Mouse (Mus musculus) stomach, embryonic 14.5 days (tissue): ENCODE data around the gene Astl. TPM values are rescaled to one million over a fixed set of nuclear protein-coding genes. Genes with fewer than 3 reads are reported as not detected.

Source experiments
- ATAC-seq: fragments of 200-750 bp; cut with Nextera tagmentation; 2 replicates; pipeline ENCODE4 v1.8.0; 2017; ENCODE audit warnings: low read depth, moderate TSS enrichment; ENCODE audit not compliant: insufficient number of reproducible peaks, insufficient read depth, low FRiP score
- H3K27ac ChIP-seq: fragments of 300-500 bp; sonication (generic); 2 replicates; pipeline ENCODE4 v1.5.1; 2014; ENCODE audit warnings: mild to moderate bottlenecking, low read length, moderate library complexity, mixed read lengths
- H3K27me3 ChIP-seq: fragments of 300-500 bp; sonication (generic); 2 replicates; pipeline ENCODE4 v1.6.1; 2014; ENCODE audit warnings: low read length, control low read depth, mixed read lengths; ENCODE audit not compliant: control insufficient read depth, insufficient read depth
- H3K36me3 ChIP-seq: fragments of 300-500 bp; sonication (generic); 2 replicates; pipeline ENCODE4 v1.6.1; 2014; ENCODE audit warnings: mild to moderate bottlenecking, control low read depth, low read length, moderate library complexity, mixed read lengths; ENCODE audit not compliant: control insufficient read depth, insufficient read depth
- H3K4me1 ChIP-seq: fragments of 300-500 bp; sonication (generic); 2 replicates; pipeline ENCODE4 v1.6.1; 2014; ENCODE audit warnings: low read length, control low read depth, mixed read lengths; ENCODE audit not compliant: control insufficient read depth, insufficient read depth
- H3K4me2 ChIP-seq: fragments of 300-500 bp; sonication (generic); replicated peaks from 2 replicates; pipeline ENCODE4 v1.6.1; 2014; ENCODE audit warnings: low read depth, low read length, control low read depth
- H3K4me3 ChIP-seq: fragments of 300-500 bp; sonication (generic); 2 replicates; pipeline ENCODE4 v1.5.1; 2014; ENCODE audit warnings: low read depth, low read length, control low read depth
- H3K9ac ChIP-seq: fragments of 300-500 bp; sonication (generic); replicated peaks from 2 replicates; pipeline ENCODE4 v1.6.1; 2014; ENCODE audit warnings: low read depth, mild to moderate bottlenecking, control low read depth, low read length, moderate library complexity, mixed read lengths
- H3K9me3 ChIP-seq: fragments of 300-500 bp; sonication (generic); 2 replicates; pipeline ENCODE4 v1.6.1; 2016; ENCODE audit warnings: low read depth, low read length, control low read depth; ENCODE audit not compliant: control insufficient read depth
- WGBS: fragments of 180-500 bp; shearing (Covaris S2); extraction: QIAGEN DNeasy Blood & Tissue Kit; methylation state at CpG from one replicate; pipeline ENCODE4 v1.1.7; 2014; 5-methylcytosine and 5-hydroxymethylcytosine counted together
- polyA plus RNA-seq: library from polyadenylated mRNA; unstranded; fragments of >200 nt; fragmentation: Nextera tagmentation; extraction: Ambion mirVana; gene quantifications from 2 replicates; pipeline ENCODE4 v1.2.1, GENCODE M21; 2014

The Astl gene
- polyA plus RNA-seq, 1 experiment from 2014 or later = not detected

GRCm38 (mm10) chr2:127306123-127306522 lies 32.3 kb upstream of the Astl start:
- Histone ChIP-seq H3K4me3 (no peak overlapping the region), H3K27me3 (no peaks in the 10 kb centered on the region), H3K27ac (no peak overlapping the region), H3K4me2 (no peak overlapping the region), H3K9ac (no peak overlapping the region), H3K36me3 (no peaks in the 10 kb centered on the region), H3K9me3 (no peaks in the 10 kb centered on the region), H3K4me1 (no peaks in the 10 kb centered on the region)
- no peak for ATAC-seq

- ATAC-seq = no peak
- no peak overlapping the region for H3K4me2 ChIP-seq
- no peak overlapping the region for H3K4me3 ChIP-seq
- H3K4me1 ChIP-seq = no peaks in the 10 kb centered on the region
- WGBS = 43% methylated on average over 3 of the region's 3 CpGs
- H3K27me3 ChIP-seq = no peaks in the 10 kb centered on the region
- no peak overlapping the region for H3K9ac ChIP-seq
- no peaks in the 10 kb centered on the region for H3K9me3 ChIP-seq
- no peaks in the 10 kb centered on the region for H3K36me3 ChIP-seq
- H3K27ac ChIP-seq = no peak overlapping the region
Observed at GRCm38 (mm10) chr2:127307179-127307578, 31.3 kb upstream of the Astl start.

- no peaks in the 10 kb centered on the region for H3K36me3 ChIP-seq
- H3K9me3 ChIP-seq = no peaks in the 10 kb centered on the region
- H3K9ac ChIP-seq = no peak overlapping the region
- H3K4me2 ChIP-seq = no peak overlapping the region
- no peak overlapping the region for H3K27ac ChIP-seq
- H3K4me1 ChIP-seq = no peaks in the 10 kb centered on the region
- WGBS = 89% methylated on average over 2 of the region's 2 CpGs
- H3K27me3 ChIP-seq = no peaks in the 10 kb centered on the region
- no peak overlapping the region for H3K4me3 ChIP-seq
- no peak for ATAC-seq
Observed at GRCm38 (mm10) chr2:127308660-127309059, 29.8 kb upstream of the Astl start.

GRCm38 (mm10) chr2:127310246-127310645 lies 28.2 kb upstream of the Astl start:
- H3K4me3 ChIP-seq = no peak overlapping the region
- 42% methylated on average over 2 of the region's 2 CpGs for WGBS
- no peaks in the 10 kb centered on the region for H3K9me3 ChIP-seq
- no peak for ATAC-seq
- H3K9ac ChIP-seq = no peak overlapping the region
- no peak overlapping the region for H3K4me2 ChIP-seq
- H3K36me3 ChIP-seq = no peaks in the 10 kb centered on the region
- H3K27ac ChIP-seq = no peak overlapping the region
- H3K4me1 ChIP-seq = no peaks in the 10 kb centered on the region
- H3K27me3 ChIP-seq = no peaks in the 10 kb centered on the region

- Histone ChIP-seq H3K4me1 (no peaks in the 10 kb centered on the region), H3K9me3 (no peaks in the 10 kb centered on the region), H3K4me3 (no peak overlapping the region), H3K36me3 (no peaks in the 10 kb centered on the region), H3K4me2 (no peak overlapping the region), H3K27ac (no peak overlapping the region), H3K9ac (no peak overlapping the region), H3K27me3 (no peaks in the 10 kb centered on the region)
- ATAC-seq = no peak
- WGBS = 89% methylated on average over 7 of the region's 7 CpGs
Observed at GRCm38 (mm10) chr2:127310685-127311084, 27.8 kb upstream of the Astl start.

- H3K4me1 ChIP-seq = no peaks in the 10 kb centered on the region
- H3K27me3 ChIP-seq = no peaks in the 10 kb centered on the region
- H3K9me3 ChIP-seq = no peaks in the 10 kb centered on the region
- H3K36me3 ChIP-seq = no peaks in the 10 kb centered on the region
- no peak overlapping the region for H3K4me2 ChIP-seq
- ATAC-seq = no peak
- WGBS = 88% methylated on average over 1 of the region's 1 CpGs
- no peak overlapping the region for H3K4me3 ChIP-seq
- H3K9ac ChIP-seq = no peak overlapping the region
- H3K27ac ChIP-seq = no peak overlapping the region
Observed at GRCm38 (mm10) chr2:127311193-127311592, 27.2 kb upstream of the Astl start.

GRCm38 (mm10) chr2:127312801-127313200 lies 25.6 kb upstream of the Astl start:
- Histone ChIP-seq H3K27me3 (no peaks in the 10 kb centered on the region), H3K9me3 (no peaks in the 10 kb centered on the region), H3K4me1 (no peaks in the 10 kb centered on the region), H3K9ac (no peak overlapping the region), H3K4me2 (no peak overlapping the region), H3K36me3 (no peaks in the 10 kb centered on the region), H3K4me3 (no peak overlapping the region), H3K27ac (no peak overlapping the region)
- 91% methylated on average over 4 of the region's 4 CpGs for WGBS
- no peak for ATAC-seq

- no peak overlapping the region for H3K9ac ChIP-seq
- H3K36me3 ChIP-seq = no peaks in the 10 kb centered on the region
- H3K4me1 ChIP-seq = no peaks in the 10 kb centered on the region
- no peaks in the 10 kb centered on the region for H3K9me3 ChIP-seq
- 60% methylated on average over 4 of the region's 4 CpGs for WGBS
- no peak overlapping the region for H3K4me3 ChIP-seq
- no peak overlapping the region for H3K4me2 ChIP-seq
- H3K27me3 ChIP-seq = no peaks in the 10 kb centered on the region
- ATAC-seq = no peak
- no peak overlapping the region for H3K27ac ChIP-seq
Observed at GRCm38 (mm10) chr2:127313878-127314277, 24.6 kb upstream of the Astl start.

GRCm38 (mm10) chr2:127314467-127315154 lies 23.8 kb upstream of the Astl start:
- Histone ChIP-seq H3K36me3 (no peaks in the 10 kb centered on the region), H3K4me3 (no peak overlapping the region), H3K27me3 (no peaks in the 10 kb centered on the region), H3K9ac (no peak overlapping the region), H3K4me1 (no peaks in the 10 kb centered on the region), H3K9me3 (no peaks in the 10 kb centered on the region), H3K4me2 (no peak overlapping the region), H3K27ac (no peak overlapping the region)
- ATAC-seq = no peak
- 76% methylated on average over 6 of the region's 6 CpGs for WGBS
